Mouse (Mus musculus): Measurements from ENCODE around the gene Sirt1.

Sirt1 gene

GRCm38 (mm10) chr10:63308582-63309366, 72.7 kb downstream of the Sirt1 start:
- DNase-seq, result peak; percentile 91

- peak; percentile 28 for DNase-seq
Observed at GRCm38 (mm10) chr10:63302356-63302755, 79.1 kb downstream of the Sirt1 start.

GRCm38 (mm10) chr10:63282846-63283245, 98.7 kb downstream of the Sirt1 start:
- no peak for DNase-seq

GRCm38 (mm10) chr10:63282417-63282816, 99.1 kb downstream of the Sirt1 start:
- no peak for DNase-seq

- no peak for DNase-seq
Observed at GRCm38 (mm10) chr10:63279851-63280250, 101.7 kb downstream of the Sirt1 start.

GRCm38 (mm10) chr10:63277010-63277409, 104.5 kb downstream of the Sirt1 start:
- DNase-seq, result no peak

GRCm38 (mm10) chr10:63272868-63273267, 108.6 kb downstream of the Sirt1 start:
- DNase-seq, result no peak

GRCm38 (mm10) chr10:63272401-63272800, 109.1 kb downstream of the Sirt1 start:
- no peak for DNase-seq

Data from kidney, postnatal 10 days (tissue).